Mouse (Mus musculus) heart, postnatal 0 days (tissue): ENCODE data around the gene Abcc3. TPM values are rescaled to one million over a fixed set of nuclear protein-coding genes. Genes with fewer than 3 reads are reported as not detected.

ENCODE experiments used
- ATAC-seq: fragments of 200-750 bp; cut with Nextera tagmentation; 2 replicates; pipeline ENCODE4 v1.8.0; 2017; ENCODE audit warnings: low read depth, moderate number of reproducible peaks, moderate library complexity; ENCODE audit not compliant: insufficient read depth
- DNase-seq: peaks from one replicate; pipeline ENCODE4 v3.0.0-alpha.2; 2016; ENCODE audit warnings: low spot score
- H3K27ac ChIP-seq: fragments of 300-500 bp; sonication (generic); 2 replicates; pipeline ENCODE4 v1.5.1; 2014; ENCODE audit warnings: low read depth, mild to moderate bottlenecking
- H3K27me3 ChIP-seq: fragments of 300-500 bp; sonication (generic); 2 replicates; pipeline ENCODE4 v1.6.1; 2014; ENCODE audit warnings: low read length, mixed read lengths; ENCODE audit not compliant: control insufficient read depth, insufficient read depth
- H3K36me3 ChIP-seq: fragments of 300-500 bp; sonication (generic); replicated peaks from 2 replicates; pipeline ENCODE4 v1.6.1; 2014; ENCODE audit warnings: low read length, mixed read lengths; ENCODE audit not compliant: control insufficient read depth, insufficient read depth
- H3K4me1 ChIP-seq: fragments of 300-500 bp; sonication (generic); 2 replicates; pipeline ENCODE4 v1.6.1; 2014; ENCODE audit warnings: antibody characterized with exemption; ENCODE audit not compliant: control insufficient read depth, insufficient read depth
- H3K4me2 ChIP-seq: fragments of 300-500 bp; sonication (generic); 2 replicates; pipeline ENCODE4 v1.6.1; 2014; ENCODE audit warnings: low read depth, mild to moderate bottlenecking, low read length, moderate library complexity
- H3K4me3 ChIP-seq: fragments of 300-500 bp; sonication (generic); 2 replicates; pipeline ENCODE4 v1.5.1; 2014; ENCODE audit warnings: low read depth, low read length
- H3K9ac ChIP-seq: fragments of 300-500 bp; sonication (generic); replicated peaks from 2 replicates; pipeline ENCODE4 v1.6.1; 2014; ENCODE audit warnings: low read depth, low read length, mixed read lengths
- H3K9me3 ChIP-seq: fragments of 300-500 bp; sonication (generic); replicated peaks from 2 replicates; pipeline ENCODE4 v1.6.1; 2016; ENCODE audit warnings: low read length; ENCODE audit not compliant: control insufficient read depth
- CTCF ChIP-seq: IDR thresholded peaks from 2 replicates; pipeline ENCODE4 v1.5.1; 2016; ENCODE audit warnings: antibody characterized with exemption, control low read depth, low read depth
- EP300 ChIP-seq: IDR thresholded peaks from 2 replicates; pipeline ENCODE4 v1.6.1; 2016; ENCODE audit warnings: antibody characterized with exemption, low read depth
- WGBS: fragments of 180-500 bp; shearing (Covaris S2); extraction: QIAGEN DNeasy Blood & Tissue Kit; methylation state at CpG from one replicate; pipeline ENCODE4 v1.1.7; 2014; 5-methylcytosine and 5-hydroxymethylcytosine counted together
- polyA plus RNA-seq: library from polyadenylated mRNA; unstranded; fragments of >200 nt; fragmentation: Nextera tagmentation; extraction: Ambion mirVana; gene quantifications from 2 replicates; pipeline ENCODE4 v1.2.1, GENCODE M21; 2015
- total RNA-seq: library from RNA; depleted of rRNA; stranded (reverse); fragments of >200 nt; gene quantifications from 2 replicates; pipeline ENCODE4 v1.2.3, GENCODE M21; 2014; ENCODE audit warnings: low replicate concordance

Gene Abcc3
- total and polyA plus RNA-seq, 2 experiments from 2014 or later, result 0.72 to 14.5 TPM

GRCm38 (mm10) chr11:94355521-94356217 is 37.1 kb downstream of the Abcc3 start:
- H3K36me3 ChIP-seq, result no peaks in the 10 kb centered on the region
- ATAC-seq, result no peak
- H3K9me3 ChIP-seq, result no peaks in the 10 kb centered on the region
- H3K4me2 ChIP-seq, result no peak overlapping the region
- H3K27me3 ChIP-seq, result no peaks in the 10 kb centered on the region
- 76% methylated on average over 9 of the region's 9 CpGs for WGBS
- no peaks in the 10 kb centered on the region for H3K4me1 ChIP-seq
- no peak overlapping the region for H3K27ac ChIP-seq
- H3K9ac ChIP-seq, result no peak overlapping the region
- H3K4me3 ChIP-seq, result no peak overlapping the region
- no peak for TF ChIP-seq EP300
- DNase-seq, result no peak

DNA sequence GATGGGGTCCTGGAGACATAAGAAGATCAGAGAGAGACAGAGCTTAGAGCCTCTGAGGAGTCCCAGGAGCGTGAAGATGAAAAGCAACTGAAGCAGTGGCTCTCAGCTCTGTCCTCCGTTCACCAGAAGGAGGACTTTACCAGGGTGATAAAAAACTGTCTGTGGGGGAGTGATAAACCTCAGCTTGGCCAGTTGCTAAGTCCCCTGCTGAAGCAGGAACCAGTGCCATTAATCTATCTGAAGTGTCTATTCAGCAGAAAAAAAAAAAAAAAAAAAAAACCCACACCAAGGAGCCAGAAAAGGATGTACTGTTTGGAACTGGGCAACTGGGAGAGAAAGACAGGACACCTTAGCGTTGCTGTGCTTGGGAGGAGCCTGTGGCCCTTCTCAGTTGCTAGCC is 41.7 kb downstream of the Abcc3 start:
- no peak overlapping the region for H3K4me3 ChIP-seq
- no peaks in the 10 kb centered on the region for H3K36me3 ChIP-seq
- no peaks in the 10 kb centered on the region for H3K9me3 ChIP-seq
- DNase-seq, result no peak
- no peak for ATAC-seq
- 31% methylated on average over 3 of the region's 3 CpGs for WGBS
- no peak overlapping the region for H3K27ac ChIP-seq
- no peaks in the 10 kb centered on the region for H3K4me1 ChIP-seq
- H3K27me3 ChIP-seq, result no peaks in the 10 kb centered on the region
- H3K9ac ChIP-seq, result no peak overlapping the region
- TF ChIP-seq CTCF, result no peak
- no peak overlapping the region for H3K4me2 ChIP-seq

DNA sequence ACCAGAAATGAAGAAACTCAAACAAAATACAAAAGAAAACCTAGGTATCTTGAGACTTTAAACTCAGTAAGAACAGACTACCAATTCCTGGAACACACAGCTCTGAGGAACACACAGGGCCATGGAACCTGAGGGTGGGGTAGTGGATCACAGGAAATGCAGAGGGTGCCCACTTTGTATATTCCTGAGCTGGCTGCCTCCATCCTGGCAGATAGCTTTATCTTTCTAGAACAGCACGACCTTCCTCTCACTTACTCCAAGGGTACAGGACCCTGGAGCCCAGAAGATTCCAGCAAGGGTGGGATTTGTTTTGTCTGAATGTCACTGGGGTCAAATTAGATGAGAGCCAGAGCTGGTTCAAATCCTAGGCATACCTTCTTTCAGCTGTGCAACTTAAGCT is 42.5 kb downstream of the Abcc3 start:
- Histone ChIP-seq H3K27ac (no peak overlapping the region), H3K27me3 (no peaks in the 10 kb centered on the region), H3K9ac (no peak overlapping the region), H3K4me3 (no peak overlapping the region), H3K4me1 (no peaks in the 10 kb centered on the region), H3K36me3 (no peaks in the 10 kb centered on the region), H3K9me3 (no peaks in the 10 kb centered on the region), H3K4me2 (no peak overlapping the region)
- TF ChIP-seq CTCF, result no peak
- no peak for TF ChIP-seq EP300
- 26% methylated on average over 1 of the region's 1 CpGs for WGBS
- ATAC-seq, result no peak
- DNase-seq, result no peak

DNA sequence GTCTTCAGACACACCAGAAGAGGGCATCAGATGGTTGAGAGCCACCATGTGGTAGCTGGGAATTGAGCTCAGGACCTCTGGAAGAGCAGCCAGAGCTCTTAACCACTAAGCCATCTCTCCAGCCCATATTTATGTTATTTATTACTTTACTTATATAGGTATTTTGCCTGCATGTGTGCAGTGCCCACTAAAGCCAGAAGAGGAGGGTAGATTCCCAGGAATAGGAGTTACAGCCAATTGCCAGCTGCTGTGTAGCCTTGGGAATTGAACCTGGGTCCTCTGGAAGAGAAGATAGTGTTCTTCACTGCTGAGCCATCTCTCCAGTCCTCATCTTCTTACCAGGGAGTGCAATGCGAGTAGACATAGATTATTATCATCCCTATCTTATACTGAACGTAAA is 43.0 kb downstream of the Abcc3 start:
- WGBS, result 83% methylated on average over 2 of the region's 2 CpGs
- peak; percentile 21 for TF ChIP-seq CTCF
- no peak for TF ChIP-seq EP300
- ATAC-seq, result no peak

GRCm38 (mm10) chr11:94347063-94347575 is 45.7 kb downstream of the Abcc3 start:
- Histone ChIP-seq H3K9me3 (no peaks in the 10 kb centered on the region), H3K4me2 (no peak overlapping the region), H3K4me3 (no peak overlapping the region), H3K36me3 (no peaks in the 10 kb centered on the region), H3K4me1 (peaks cover 5% of the 10 kb centered on the region; the same call in 1 of the 2 replicates), H3K27ac (no peak overlapping the region), H3K27me3 (no peaks in the 10 kb centered on the region), H3K9ac (no peak overlapping the region)
- no peak for ATAC-seq
- DNase-seq, result no peak
- TF ChIP-seq EP300 (no peak), CTCF (no peak)
- WGBS, result 83% methylated on average over 7 of the region's 7 CpGs

More for the DNA sequence above, 43.0 kb downstream of the Abcc3 start:
- H3K36me3 ChIP-seq, result no peaks in the 10 kb centered on the region
- no peak overlapping the region for H3K4me3 ChIP-seq
- no peaks in the 10 kb centered on the region for H3K27me3 ChIP-seq
- no peak overlapping the region for H3K9ac ChIP-seq
- no peak overlapping the region for H3K27ac ChIP-seq
- no peaks in the 10 kb centered on the region for H3K4me1 ChIP-seq
- no peaks in the 10 kb centered on the region for H3K9me3 ChIP-seq
- no peak overlapping the region for H3K4me2 ChIP-seq
- DNase-seq, result no peak

DNA sequence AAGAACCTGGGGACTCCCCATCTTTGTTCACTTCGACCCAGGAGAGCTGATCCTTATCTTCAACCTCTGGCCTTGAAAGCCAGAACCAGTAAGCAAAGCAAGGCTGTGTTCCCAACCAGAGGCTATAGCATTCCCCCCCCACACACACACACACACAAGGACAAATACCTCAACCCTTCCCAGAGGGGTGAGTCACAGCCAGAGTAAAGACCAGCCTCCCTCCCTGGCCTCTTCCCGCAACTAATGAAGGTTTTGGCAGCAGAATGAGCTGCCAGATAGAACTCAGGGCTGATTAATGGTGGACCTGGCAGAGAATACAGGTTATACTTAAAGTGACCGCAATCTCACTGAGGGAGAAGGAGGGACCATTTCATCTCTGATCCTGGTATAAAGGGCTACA is 46.2 kb downstream of the Abcc3 start:
- H3K9me3 ChIP-seq, result no peaks in the 10 kb centered on the region
- peaks cover 5% of the 10 kb centered on the region; the same call in 1 of the 2 replicates for H3K4me1 ChIP-seq
- no peak overlapping the region for H3K9ac ChIP-seq
- 26% methylated on average over 3 of the region's 3 CpGs for WGBS
- H3K27me3 ChIP-seq, result no peaks in the 10 kb centered on the region
- TF ChIP-seq EP300 (no peak), CTCF (no peak)
- no peak overlapping the region for H3K4me2 ChIP-seq
- no peak overlapping the region for H3K27ac ChIP-seq
- no peak overlapping the region for H3K4me3 ChIP-seq
- DNase-seq (peak; percentile 60), ATAC-seq (peak; percentile 84)
- no peaks in the 10 kb centered on the region for H3K36me3 ChIP-seq
